Mouse (Mus musculus) T-helper 17 cell (primary cell): ENCODE results near the gene Cyb5rl.

Experiments
- in situ Hi-C, 2 experiments: fragments of 300-600 bp; cut with MboI, MseI; formaldehyde crosslinking; loops; 1 replicate in 1 of 2; 2 replicates in 1 of 2; pipeline ENCODE4 v1.15.1; 2025; ENCODE audit warnings: high pct_unique_total_duplicates in 2 of 2

The Cyb5rl gene

GRCm38 (mm10) chr4:107108291-107108731 lies 41.5 kb downstream of the Cyb5rl start:
- in situ Hi-C loops: loop anchor here in 1 of 2 experiments (5.0 kb wide), 1 partner anchor 1024 kb away; no protein-coding TSS in a partner anchor

DNA sequence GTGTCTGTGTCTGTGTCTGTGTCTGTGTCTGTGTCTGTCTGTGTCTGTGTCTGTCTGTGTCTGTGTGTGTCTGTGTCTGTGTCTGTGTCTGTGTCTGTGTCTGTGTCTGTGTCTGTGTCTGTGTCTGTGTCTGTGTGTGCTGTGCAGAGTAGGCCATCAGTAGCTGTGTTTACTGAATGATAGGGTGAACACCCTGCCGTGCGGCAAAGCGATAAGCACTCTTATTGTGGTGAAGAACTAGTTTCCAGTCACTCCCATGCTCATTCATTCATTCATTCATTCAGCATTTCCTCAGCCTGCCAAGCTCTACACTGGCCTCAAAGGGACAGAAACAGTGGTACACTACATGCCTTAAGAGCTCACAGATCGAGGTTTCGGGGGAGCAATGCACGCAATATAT lies 42.4 kb downstream of the Cyb5rl start:
- in situ Hi-C loops: loop anchor here in 1 of 2 experiments (5.0 kb wide), 1 partner anchor 1023 kb away; no protein-coding TSS in a partner anchor

DNA sequence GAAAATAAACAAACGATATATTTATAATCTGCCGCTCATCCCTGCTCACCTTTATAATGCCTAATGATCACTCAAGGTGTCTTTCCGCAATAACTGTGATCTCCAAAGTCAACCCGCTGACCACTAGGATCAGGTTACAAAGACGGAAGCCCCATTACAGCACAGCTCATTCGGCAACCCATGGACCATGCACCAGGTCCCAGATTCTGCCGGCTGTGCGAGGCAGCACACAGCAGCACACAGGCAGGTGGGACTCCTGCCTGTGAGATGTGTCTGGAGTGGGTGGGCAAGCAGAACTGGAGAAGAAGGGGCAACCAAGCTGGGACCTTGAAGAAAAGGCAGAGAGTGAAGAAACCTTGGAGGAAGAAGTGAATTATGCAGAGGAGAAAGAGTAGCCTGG lies 47.5 kb downstream of the Cyb5rl start:
- in situ Hi-C loops: loop anchor here in 1 of 2 experiments (10.0 kb wide), 1 partner anchor 871 kb away; no protein-coding TSS in a partner anchor

- in situ Hi-C loops: loop anchor here in 1 of 2 experiments (10.0 kb wide), 1 partner anchor 867 kb away; no protein-coding TSS in a partner anchor
Measured at GRCm38 (mm10) chr4:107117741-107118385, 51.1 kb downstream of the Cyb5rl start.

DNA sequence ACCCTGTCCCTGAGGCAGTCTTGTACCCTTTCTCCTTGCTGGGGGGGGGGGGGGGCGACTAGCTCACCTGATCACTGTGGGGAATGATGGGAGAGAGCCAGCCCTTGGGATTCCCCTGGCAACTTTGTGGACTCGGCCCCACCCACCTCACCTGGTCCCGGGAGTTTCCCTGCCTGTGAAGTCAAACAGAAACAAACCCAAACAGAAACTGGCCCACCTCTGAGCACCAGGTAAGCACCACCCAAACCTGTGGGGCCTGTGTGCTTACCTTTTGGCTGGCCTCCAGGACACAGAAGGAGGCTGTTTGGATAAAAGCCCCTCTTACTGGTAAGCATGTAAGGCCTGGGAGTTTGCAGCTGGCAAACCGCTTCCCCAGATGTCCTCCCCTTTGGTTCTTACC lies 52.3 kb downstream of the Cyb5rl start:
- in situ Hi-C loops: loop anchor here in 1 of 2 experiments (10.0 kb wide), 1 partner anchor 866 kb away; no protein-coding TSS in a partner anchor

DNA sequence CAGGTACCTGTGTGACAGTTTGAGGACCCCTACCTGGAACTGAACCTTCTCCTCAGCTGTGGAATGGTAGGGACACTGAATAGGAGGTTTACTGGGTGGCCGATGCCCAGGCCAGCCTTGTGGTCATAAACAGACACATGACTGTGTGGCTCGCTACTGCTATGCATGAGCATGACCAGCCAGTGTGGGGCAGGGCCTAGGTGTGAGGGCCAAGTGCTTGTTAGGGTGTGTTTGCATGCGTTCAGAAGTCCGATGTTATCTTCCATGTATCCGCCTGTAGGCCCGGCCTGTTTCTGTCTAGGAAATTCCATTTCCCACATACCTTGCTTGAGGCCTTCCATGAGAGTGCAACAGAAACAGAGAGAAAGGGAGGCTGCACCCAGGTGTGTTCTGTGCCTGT lies 53.9 kb downstream of the Cyb5rl start:
- in situ Hi-C loops: no loop called here

GRCm38 (mm10) chr4:107121165-107121943 lies 54.6 kb downstream of the Cyb5rl start:
- in situ Hi-C loops: no loop called here

- in situ Hi-C loops: no loop called here
Measured at GRCm38 (mm10) chr4:107124376-107124775, 57.6 kb downstream of the Cyb5rl start.

GRCm38 (mm10) chr4:107125101-107125500 lies 58.3 kb downstream of the Cyb5rl start:
- in situ Hi-C loops: no loop called here

DNA sequence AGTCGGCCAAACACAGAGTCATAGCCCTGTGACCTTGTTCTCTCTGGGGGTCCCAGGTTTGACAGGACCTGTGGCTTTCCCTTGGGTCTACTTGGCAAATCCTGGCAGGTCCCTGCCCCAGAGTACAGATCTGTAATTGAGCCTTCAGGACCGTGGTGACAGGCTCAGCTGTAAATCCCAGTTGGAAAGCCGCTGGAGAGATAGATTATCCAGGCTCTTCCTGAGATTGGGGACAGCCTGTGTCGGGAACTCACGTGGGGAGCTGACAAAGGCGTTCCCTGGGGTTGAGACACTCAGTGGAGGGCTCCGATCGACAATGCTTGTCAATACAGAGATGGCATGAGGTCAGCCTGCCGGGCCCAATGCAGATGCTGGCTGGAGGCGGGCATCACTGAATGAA lies 59.6 kb downstream of the Cyb5rl start:
- in situ Hi-C loops: no loop called here

- in situ Hi-C loops: no loop called here
Measured at GRCm38 (mm10) chr4:107126891-107127524, 60.2 kb downstream of the Cyb5rl start.

DNA sequence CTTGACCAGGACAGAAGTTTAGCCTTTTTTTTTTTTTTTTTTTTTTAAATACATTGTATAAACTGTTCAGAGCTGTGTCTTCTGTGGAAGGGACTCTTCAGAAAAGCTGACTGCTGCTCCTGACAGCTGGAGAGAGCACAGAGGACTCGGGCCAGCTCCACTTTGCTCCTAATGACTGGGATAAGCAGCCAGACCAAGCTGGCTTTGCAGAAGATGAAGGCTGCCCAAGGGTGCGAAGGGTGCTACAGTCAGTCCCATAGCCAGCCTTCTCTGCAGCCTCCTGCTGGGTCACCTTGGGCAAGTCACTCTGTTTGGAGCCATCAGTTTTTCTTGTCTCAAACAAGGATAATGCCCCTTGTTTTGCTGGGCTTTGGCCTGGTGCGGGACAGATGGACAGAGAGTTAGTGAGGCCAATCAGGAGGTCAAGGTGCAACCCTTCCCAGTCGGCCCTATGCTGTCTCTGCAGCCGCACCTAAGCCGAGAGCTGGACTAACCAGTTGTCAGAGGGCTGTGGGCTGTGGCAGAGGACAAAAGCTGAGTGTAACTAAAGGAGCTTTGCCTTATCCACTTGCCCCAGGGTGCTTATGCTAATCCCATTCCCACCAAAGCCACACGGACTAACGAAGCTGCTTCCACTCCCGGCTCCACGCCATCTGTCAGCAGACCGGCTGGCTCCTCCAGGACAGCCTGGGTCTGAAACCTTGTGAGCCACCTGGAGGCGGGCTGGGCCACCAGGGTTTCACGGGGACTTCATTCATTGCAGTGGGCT lies 61.3 kb downstream of the Cyb5rl start:
- in situ Hi-C loops: no loop called here

GRCm38 (mm10) chr4:107129373-107129772 lies 62.6 kb downstream of the Cyb5rl start:
- in situ Hi-C loops: no loop called here

- in situ Hi-C loops: no loop called here
Measured at GRCm38 (mm10) chr4:107130534-107130933, 63.7 kb downstream of the Cyb5rl start.

DNA sequence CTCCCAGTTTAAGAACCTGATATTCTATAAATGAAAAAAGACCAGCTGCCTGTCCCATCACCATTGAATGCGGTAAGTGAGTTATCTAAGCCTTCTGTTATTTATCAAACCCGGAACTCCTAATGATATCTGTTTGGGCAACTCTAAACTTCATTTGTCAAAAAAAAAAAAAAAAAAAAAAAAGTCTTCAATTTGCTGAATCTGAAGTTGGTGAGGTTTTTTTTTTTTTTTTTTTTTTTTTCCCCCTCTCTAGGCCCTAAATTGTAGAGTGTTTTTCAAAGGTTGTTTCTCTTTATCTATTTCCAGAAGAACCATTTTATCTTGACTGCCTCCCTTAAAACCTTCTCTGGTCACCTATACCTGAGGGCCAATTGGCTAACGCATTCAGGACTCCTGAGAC lies 68.1 kb downstream of the Cyb5rl start:
- in situ Hi-C loops: no loop called here

GRCm38 (mm10) chr4:107135663-107136062 lies 68.9 kb downstream of the Cyb5rl start:
- in situ Hi-C loops: no loop called here

GRCm38 (mm10) chr4:107136531-107136930 lies 69.7 kb downstream of the Cyb5rl start:
- in situ Hi-C loops: no loop called here
